Mouse (Mus musculus) limb, embryonic 14.5 days (tissue): ENCODE data around the gene Myh7b. TPM values are rescaled to one million over a fixed set of nuclear protein-coding genes. Genes with fewer than 3 reads are reported as not detected.
A peak's percentile ranks its signal among the peaks of the same experiment; 100 is the strongest.

Experiments used
- ATAC-seq: fragments of 200-750 bp; cut with Nextera tagmentation; 2 replicates; pipeline ENCODE4 v1.8.0; 2017; ENCODE audit warnings: low read depth, moderate number of reproducible peaks, moderate TSS enrichment; ENCODE audit not compliant: low FRiP score
- DNase-seq: peaks from one replicate; pipeline ENCODE4 v3.0.0-alpha.2; 2015; ENCODE audit warnings: low spot score
- H3K27ac ChIP-seq: fragments of 300-500 bp; sonication (generic); replicated peaks from 2 replicates; pipeline ENCODE4 v1.5.1; 2014; ENCODE audit warnings: low read depth, mild to moderate bottlenecking, low read length, moderate library complexity, mixed read lengths
- H3K27me3 ChIP-seq: fragments of 300-500 bp; sonication (generic); 2 replicates; pipeline ENCODE4 v1.6.1; 2014; ENCODE audit warnings: low read length, mixed read lengths; ENCODE audit not compliant: control insufficient read depth, insufficient read depth
- H3K36me3 ChIP-seq: fragments of 300-500 bp; sonication (generic); 2 replicates; pipeline ENCODE4 v1.6.1; 2014; ENCODE audit warnings: mild to moderate bottlenecking, low read length, moderate library complexity, mixed read lengths; ENCODE audit not compliant: control insufficient read depth, insufficient read depth
- H3K4me1 ChIP-seq: fragments of 300-500 bp; sonication (generic); 2 replicates; pipeline ENCODE4 v1.6.1; 2014; ENCODE audit warnings: antibody characterized with exemption, low read length, mixed read lengths; ENCODE audit not compliant: control insufficient read depth, insufficient read depth
- H3K4me2 ChIP-seq: fragments of 300-500 bp; sonication (generic); replicated peaks from 2 replicates; pipeline ENCODE4 v1.6.1; 2014; ENCODE audit warnings: low read depth, mild to moderate bottlenecking, low read length, moderate library complexity; ENCODE audit not compliant: severe bottlenecking
- H3K4me3 ChIP-seq: fragments of 300-500 bp; sonication (generic); replicated peaks from 2 replicates; pipeline ENCODE4 v1.5.1; 2014; ENCODE audit warnings: low read length
- H3K9ac ChIP-seq: fragments of 300-500 bp; sonication (generic); 2 replicates; pipeline ENCODE4 v1.6.1; 2014; ENCODE audit warnings: mild to moderate bottlenecking, low read depth, low read length, moderate library complexity; ENCODE audit not compliant: severe bottlenecking
- H3K9me3 ChIP-seq: fragments of 300-500 bp; sonication (generic); 2 replicates; pipeline ENCODE4 v1.6.1; 2016; ENCODE audit warnings: low read length; ENCODE audit not compliant: control insufficient read depth
- POLR2A ChIP-seq: fragments of 200-500 bp; IDR thresholded peaks from 2 replicates; pipeline ENCODE4 v1.8.0; 2012; ENCODE audit warnings: inconsistent platforms, mild to moderate bottlenecking, moderate library complexity, borderline replicate concordance; ENCODE audit not compliant: insufficient read depth, insufficient read length; ENCODE audit errors: extremely low read depth
- WGBS: fragments of 180-500 bp; shearing (Covaris S2); extraction: QIAGEN DNeasy Blood & Tissue Kit; methylation state at CpG from one replicate; pipeline ENCODE4 v1.1.7; 2014; 5-methylcytosine and 5-hydroxymethylcytosine counted together
- polyA plus RNA-seq, 2 experiments: library from polyadenylated mRNA; depleted of rRNA in 1 of 2; stranded (reverse) in 1 of 2; unstranded in 1 of 2; fragments of >200 nt; fragmentation: Nextera tagmentation in 1 of 2; extraction: Ambion mirVana in 1 of 2; gene quantifications; 2 replicates each; pipeline versions ENCODE4 v1.2.1 to v1.2.3; 2012 to 2014

Myh7b gene
- polyA plus RNA-seq, 2 experiments = 5.0 to 27.0 TPM

DNA sequence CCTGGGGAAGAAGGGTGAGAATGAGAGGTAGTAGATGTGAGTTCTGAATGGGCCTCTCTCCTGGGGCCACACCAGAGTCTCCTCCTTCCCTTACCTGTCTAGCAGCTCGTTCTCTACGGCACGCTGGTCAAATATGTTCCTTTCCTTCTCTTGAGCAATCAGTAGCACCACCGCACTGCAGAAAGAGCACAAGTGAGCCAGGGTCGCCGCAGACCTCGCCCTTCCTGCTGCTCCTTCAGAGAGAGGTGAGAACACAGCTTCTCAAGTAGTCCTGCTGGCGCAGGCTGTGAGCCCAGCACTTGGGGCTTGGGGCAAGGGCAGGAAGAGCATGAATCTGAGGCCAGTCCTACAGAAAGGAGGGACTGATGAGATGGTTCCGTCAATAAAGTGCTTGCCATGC, 38.0 kb upstream of the Myh7b start:
- DNase-seq = no peak
- H3K9me3 ChIP-seq = no peaks in the 10 kb centered on the region
- no peaks in the 10 kb centered on the region for H3K27me3 ChIP-seq
- no peak overlapping the region for H3K4me2 ChIP-seq
- TF ChIP-seq POLR2A = no peak
- H3K27ac ChIP-seq = no peak overlapping the region
- no peak overlapping the region for H3K4me3 ChIP-seq
- H3K36me3 ChIP-seq = 0 out of 2 replicates have a peak, but pooled peaks cover 3% of the 10 kb centered on the region
- 89% methylated on average over 9 of the region's 9 CpGs for WGBS
- no peaks in the 10 kb centered on the region for H3K4me1 ChIP-seq
- no peak for ATAC-seq
- H3K9ac ChIP-seq = no peak overlapping the region

DNA sequence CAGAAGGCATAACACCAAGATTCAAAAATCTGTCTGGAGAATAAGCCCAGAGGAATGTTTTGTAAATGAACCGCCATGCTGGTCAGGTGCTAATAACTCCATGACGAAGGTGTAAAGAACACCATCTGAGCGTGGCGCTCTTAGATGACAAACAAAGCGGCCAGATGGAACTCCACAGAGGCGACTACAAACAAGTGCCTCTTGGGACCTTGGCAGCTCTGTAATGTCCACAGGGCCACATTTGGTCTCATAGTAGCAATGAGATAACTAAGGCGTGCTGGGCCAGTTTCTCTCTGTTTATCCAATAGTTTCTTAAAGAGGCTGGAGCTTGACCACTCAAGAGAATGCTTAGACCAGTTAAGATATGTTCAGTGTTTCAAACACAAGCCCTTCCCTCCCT, 37.0 kb upstream of the Myh7b start:
- ATAC-seq (no peak), DNase-seq (no peak)
- Histone ChIP-seq H3K4me1 (no peaks in the 10 kb centered on the region), H3K9ac (no peak overlapping the region), H3K4me2 (no peak overlapping the region), H3K27me3 (no peaks in the 10 kb centered on the region), H3K4me3 (no peak overlapping the region), H3K36me3 (0 out of 2 replicates have a peak, but pooled peaks cover 6% of the 10 kb centered on the region), H3K27ac (no peak overlapping the region), H3K9me3 (no peaks in the 10 kb centered on the region)
- 90% methylated on average over 7 of the region's 7 CpGs for WGBS
- no peak for TF ChIP-seq POLR2A

DNA sequence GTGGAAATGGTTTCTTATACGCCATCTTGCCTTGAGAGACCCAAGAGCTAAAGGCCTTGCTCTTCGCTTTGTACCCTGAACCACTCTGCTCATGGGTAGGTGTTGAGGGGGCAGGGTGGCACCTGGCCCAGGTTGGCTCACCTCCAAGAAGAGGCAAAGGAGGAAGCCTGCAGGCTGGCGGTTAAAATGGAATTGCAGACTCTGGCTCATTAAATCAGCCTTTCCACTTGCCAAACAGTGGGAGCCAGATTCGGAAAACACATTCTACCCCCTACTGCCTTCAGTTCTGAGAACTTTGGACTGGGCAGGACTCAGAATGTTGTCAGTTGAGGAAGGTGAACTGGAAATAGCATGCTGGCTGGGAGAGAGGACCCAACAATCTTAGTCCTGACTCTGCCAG, 36.3 kb upstream of the Myh7b start:
- DNase-seq = no peak
- no peak for ATAC-seq
- no peak overlapping the region for H3K27ac ChIP-seq
- no peak overlapping the region for H3K9ac ChIP-seq
- H3K4me2 ChIP-seq = no peak overlapping the region
- H3K27me3 ChIP-seq = no peaks in the 10 kb centered on the region
- TF ChIP-seq POLR2A = no peak
- H3K36me3 ChIP-seq = 0 out of 2 replicates have a peak, but pooled peaks cover 6% of the 10 kb centered on the region
- no peaks in the 10 kb centered on the region for H3K9me3 ChIP-seq
- no peaks in the 10 kb centered on the region for H3K4me1 ChIP-seq
- WGBS = 60% methylated on average over 4 of the region's 4 CpGs
- no peak overlapping the region for H3K4me3 ChIP-seq

DNA sequence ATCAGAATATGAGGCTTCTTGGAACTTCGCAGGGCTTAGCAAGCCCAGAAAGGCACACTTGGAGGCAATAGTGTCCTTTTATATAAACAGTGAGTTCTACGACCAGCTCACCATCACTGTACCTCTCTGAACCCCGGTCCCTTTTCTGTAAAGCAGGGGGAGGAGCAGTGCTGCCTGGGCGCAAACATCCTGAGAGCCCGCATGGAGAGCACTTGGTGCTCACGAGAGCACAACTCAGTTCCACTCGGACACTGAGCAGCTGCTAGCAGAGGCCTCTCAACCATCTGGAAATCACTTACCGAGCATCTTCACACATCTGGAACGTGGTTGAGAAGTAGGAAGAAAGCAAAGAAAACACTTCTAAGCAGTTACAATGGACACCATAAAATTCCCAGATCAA, 34.4 kb upstream of the Myh7b start:
- Histone ChIP-seq H3K4me1 (no peaks in the 10 kb centered on the region), H3K36me3 (0 out of 2 replicates have a peak, but pooled peaks cover 6% of the 10 kb centered on the region), H3K9me3 (no peaks in the 10 kb centered on the region), H3K4me2 (no peak overlapping the region), H3K27me3 (no peaks in the 10 kb centered on the region), H3K4me3 (no peak overlapping the region), H3K9ac (0 out of 2 replicates have a peak overlapping the region, but pooled peaks have one; percentile 7), H3K27ac (no peak overlapping the region)
- ATAC-seq (no peak), DNase-seq (no peak)
- 63% methylated on average over 9 of the region's 9 CpGs for WGBS
- no peak for TF ChIP-seq POLR2A

DNA sequence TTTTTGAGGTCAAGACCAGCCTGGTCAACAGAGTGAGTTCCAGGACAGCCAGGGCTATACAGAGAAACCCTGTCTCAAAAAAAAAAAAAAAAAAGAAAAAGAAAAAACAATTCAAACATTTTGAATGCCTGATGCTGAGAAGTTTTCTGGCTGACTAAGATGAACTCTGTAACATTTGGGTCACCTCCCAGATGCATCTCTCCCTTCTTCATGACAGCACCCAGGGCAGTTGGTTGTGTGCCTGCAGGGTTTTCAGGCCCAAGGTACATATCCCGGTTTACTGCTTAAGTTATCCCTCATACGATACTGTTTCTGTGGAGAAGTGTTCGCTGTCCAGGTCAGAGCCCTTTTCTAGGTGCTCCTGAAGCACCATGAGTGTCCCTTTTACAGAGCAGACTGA, 30.7 kb upstream of the Myh7b start:
- H3K9me3 ChIP-seq = no peaks in the 10 kb centered on the region
- no peak overlapping the region for H3K4me3 ChIP-seq
- 86% methylated on average over 3 of the region's 3 CpGs for WGBS
- H3K9ac ChIP-seq = no peak overlapping the region
- H3K4me2 ChIP-seq = no peak overlapping the region
- no peaks in the 10 kb centered on the region for H3K27me3 ChIP-seq
- H3K4me1 ChIP-seq = no peaks in the 10 kb centered on the region
- peaks cover 6% of the 10 kb centered on the region; the same call in 1 of the 2 replicates for H3K36me3 ChIP-seq
- H3K27ac ChIP-seq = no peak overlapping the region
- ATAC-seq = no peak
- DNase-seq = no peak
- no peak for TF ChIP-seq POLR2A
